Mouse (Mus musculus) embryonic fibroblast, embryonic 13.5 days (primary cell): ENCODE measurements around the gene Dnajc16.

Experiments
- CTCF ChIP-seq: IDR thresholded peaks from 2 replicates; pipeline ENCODE4 v1.5.1; 2011; ENCODE audit warnings: mild to moderate bottlenecking, control low read depth, low read length, moderate library complexity, borderline replicate concordance; ENCODE audit not compliant: insufficient read depth
- POLR2A ChIP-seq: IDR thresholded peaks from 2 replicates; pipeline ENCODE4 v1.6.1; 2011; ENCODE audit warnings: low read depth, mild to moderate bottlenecking, control low read depth, low read length, moderate library complexity

GRCm38 (mm10) chr4:141779828-141780227, 10.9 kb downstream of the Dnajc16 start:
- no peak for TF ChIP-seq CTCF
- no peak for TF ChIP-seq POLR2A
